Mouse (Mus musculus) bone marrow, adult 2 months (tissue): ENCODE measurements around the gene Slc24a3.

Source experiments
- CTCF ChIP-seq: fragments of 200-500 bp; IDR thresholded peaks from 2 replicates; pipeline ENCODE4 v1.5.1; 2011; ENCODE audit warnings: low read length, control low read depth; ENCODE audit not compliant: control insufficient read depth, insufficient read depth
- POLR2A ChIP-seq: fragments of 200-500 bp; IDR thresholded peaks from 2 replicates; pipeline ENCODE4 v1.6.1; 2011; ENCODE audit warnings: low read depth, mild to moderate bottlenecking, control low read depth, low read length, borderline replicate concordance; ENCODE audit not compliant: control insufficient read depth

DNA sequence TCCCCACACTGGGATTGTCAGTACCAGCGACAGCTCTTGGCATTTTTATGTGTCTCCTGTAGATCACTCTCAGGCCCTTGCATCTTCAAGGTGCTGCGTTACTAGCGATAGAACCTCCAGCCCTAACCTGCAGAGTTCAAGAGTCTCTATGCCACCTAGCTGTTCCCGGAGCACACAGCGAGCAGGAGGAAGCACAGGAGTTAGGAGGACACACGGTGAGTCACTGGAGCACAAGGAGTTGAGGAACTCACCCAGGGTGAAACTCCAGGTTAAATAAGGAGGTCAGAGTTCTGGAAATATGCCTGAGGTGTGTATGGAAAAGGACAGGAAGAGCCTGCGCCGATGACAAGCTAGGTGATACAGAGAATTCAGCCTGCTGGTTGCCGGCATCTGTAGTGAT lies 513.2 kb downstream of the Slc24a3 start:
- TF ChIP-seq CTCF (no peak), POLR2A (no peak)
